Mouse (Mus musculus) layer of hippocampus, postnatal 25 days (tissue): ENCODE results near the gene Zfp760. TPM values are rescaled to one million over a fixed set of nuclear protein-coding genes. Genes with fewer than 3 reads are reported as not detected.
"Not testable (repeated sequence)": the region's sequence is repeated elsewhere in the genome, so short reads cannot be mapped to it uniquely, and the experiment has no call there.

Source experiments
- DNase-seq, 2 experiments: peaks; one replicate each; pipeline ENCODE4 v3.0.0; 2022; ENCODE audit warnings: mixed read lengths in 2 of 2, low spot score in 1 of 2; ENCODE audit errors: extremely low spot score in 1 of 2
- total RNA-seq, 2 experiments: library from RNA; stranded (reverse); gene quantifications; 2 replicates each; pipeline ENCODE4 v1.2.3; 2021

Zfp760 gene
- total RNA-seq: 1 to 10 TPM; 7.1 to 7.8 TPM

GRCm38 (mm10) chr17:21707343-21707996, at the start of gene Zfp760:
Gene Zfp760 (plus strand): TSS chr17:21707741.
- peak; percentile 51 to 58 for DNase-seq

GRCm38 (mm10) chr17:21678826-21679225, 28.7 kb upstream of the Zfp760 start:
- DNase-seq: not testable (repeated sequence)

- peak; percentile 44 to 64 for DNase-seq
These were observed 28.1 kb upstream of the Zfp760 start for GRCm38 (mm10) chr17:21679273-21680018.

- DNase-seq: not testable (repeated sequence)
These were observed 27.5 kb upstream of the Zfp760 start for GRCm38 (mm10) chr17:21680019-21680376.

GRCm38 (mm10) chr17:21691560-21691959, 16.0 kb upstream of the Zfp760 start, which contains the start of gene Gm10226:
Gene Gm10226 (plus strand): TSS chr17:21691860.
- DNase-seq: no peak

GRCm38 (mm10) chr17:21693342-21693741, 14.2 kb upstream of the Zfp760 start:
- DNase-seq: no peak

- DNase-seq: no peak
These were observed 11.5 kb upstream of the Zfp760 start for GRCm38 (mm10) chr17:21696073-21696472.

- DNase-seq: no peak
These were observed 5.0 kb upstream of the Zfp760 start for GRCm38 (mm10) chr17:21702281-21703240.

GRCm38 (mm10) chr17:21703414-21703813, 4.1 kb upstream of the Zfp760 start:
- DNase-seq: no peak

- DNase-seq: no peak
These were observed 860 bp downstream of the Zfp760 start for GRCm38 (mm10) chr17:21708401-21708800.

GRCm38 (mm10) chr17:21730495-21730894, 23.0 kb downstream of the Zfp760 start, which contains the start of gene Zfp229:
Gene Zfp229 (plus strand): TSS chr17:21730795.
- DNase-seq: not testable (repeated sequence)

- DNase-seq: no peak
These were observed 25.5 kb downstream of the Zfp760 start for GRCm38 (mm10) chr17:21733049-21733448.

GRCm38 (mm10) chr17:21733529-21734031, 26.0 kb downstream of the Zfp760 start:
- DNase-seq: peak; percentile 34 to 51

- no peak for DNase-seq
These were observed 45.2 kb downstream of the Zfp760 start for GRCm38 (mm10) chr17:21752791-21753190.

- peak in 1 of 2 experiments; percentile 8 for DNase-seq
These were observed 46.0 kb downstream of the Zfp760 start for GRCm38 (mm10) chr17:21753342-21754208.

- DNase-seq: no peak
These were observed 62.8 kb downstream of the Zfp760 start for GRCm38 (mm10) chr17:21770336-21770735.
